Comparison of ENCODE assay signal across 23 mouse cellular contexts in the genomic region with DNA sequence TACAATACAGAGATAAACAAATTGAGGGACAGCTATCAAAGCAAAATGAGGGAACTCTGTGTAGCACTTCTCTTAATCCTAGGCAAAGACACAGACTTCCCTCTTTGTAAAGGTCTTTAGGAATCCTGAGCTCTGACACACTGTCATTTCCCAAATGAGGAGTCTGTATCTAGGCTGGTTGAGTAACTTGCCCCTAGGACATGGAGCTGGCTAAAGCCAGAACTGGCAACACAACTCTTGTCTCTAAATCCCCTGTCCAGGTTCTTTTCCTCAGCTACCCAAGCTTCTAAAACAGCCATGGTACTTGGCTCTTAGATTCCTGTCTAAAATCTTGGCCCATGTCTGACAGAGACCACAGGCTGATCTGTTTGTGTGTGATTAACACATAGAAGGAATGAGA.
DNase-seq lines count a peak whose midpoint lies in the region; ATAC-seq and TF ChIP-seq lines count a peak whose summit lies in the region.
"Had no signal": no experiment of that assay in that cellular context is flagged by ENCODE, and none has a peak within 500 bp of the region (broad histone marks: within the 10 kb centered on the region; RNA-seq: fewer than 3 reads in every experiment).

No protein-coding gene starts in this region.

- DNase-seq in ES-CJ7 (ENCODE audit: low read depth, low spot score) (peak; percentile 3), adipocyte (ENCODE audit: low spot score) (peak; percentile 82)
- DNase-seq in gonadal fat pad, adult 2 months (ENCODE audit: low read depth): peak; percentile 94
- DNase-seq in spleen, postnatal 14 days (ENCODE audit: low spot score in 2 of 2): no peak
- DNase-seq in left cerebral cortex, adult 2 months (ENCODE audit: extremely low spot score in 1 of 2, low spot score in 2 of 2): no peak
- DNase-seq: adrenal gland, adult 2 months; adrenal gland, postnatal 10 days; adrenal gland, postnatal 25 days; B cell, adult 2 months; cerebellum, adult 11-12 months; cerebellum, adult 2 months; cerebellum, adult 9-10 months; cerebellum, postnatal 10 days; cerebellum, postnatal 25 days; forebrain, postnatal 0 days had no signal

- no peak overlapping the region for H3K4me3 ChIP-seq in left cerebral cortex, adult 2 months
- H3K4me3 ChIP-seq: embryonic facial prominence, embryonic 10.5 days; embryonic facial prominence, embryonic 12.5 days; erythroblast, embryonic 14.5 days; forebrain, embryonic 13.5 days; forebrain, embryonic 15.5 days had no signal

- intact Hi-C loops in left cerebral cortex, adult 2 months (cut with DNase I): no loop called here

- H3K27ac ChIP-seq in left cerebral cortex, adult 2 months: no peak overlapping the region
- H3K27ac ChIP-seq: embryonic facial prominence, embryonic 10.5 days; embryonic facial prominence, embryonic 12.5 days; forebrain, embryonic 13.5 days; forebrain, embryonic 15.5 days had no signal

- TF ChIP-seq CTCF in left cerebral cortex, adult 2 months (IDR thresholded peaks at IDR 0.05): no peak

- ATAC-seq in erythroblast, adult 5-6 weeks (replicated peaks; ENCODE audit: low FRiP score, poor library complexity, severe bottlenecking): no peak
- ATAC-seq: activated CD4-positive, CD25-positive, alpha-beta regulatory T cell, adult 4 months; CD4-positive, CD25-positive, alpha-beta regulatory T cell, adult 4 months; forebrain, embryonic 13.5 days; forebrain, embryonic 15.5 days; forebrain, postnatal 0 days had no signal

Comparison
In these comparisons a context has a peak if more than half of its experiments do, and no peak if none do; other contexts are left out.
1. DNase-seq: peak in ES-CJ7 (single experiment), adipocyte (single experiment) and gonadal fat pad, adult 2 months (single experiment); none in spleen, postnatal 14 days (0 of 2) and left cerebral cortex, adult 2 months (0 of 2).